Mouse (Mus musculus) spleen, adult 2 months (tissue): Measurements from ENCODE around the gene Rfesd. TPM values are rescaled to one million over a fixed set of nuclear protein-coding genes. Genes with fewer than 3 reads are reported as not detected.

ENCODE experiments used
- DNase-seq, 2 experiments: peaks; one replicate each; pipeline versions ENCODE4 v3.0.0 to v3.0.0-alpha.2; 2012 to 2021; ENCODE audit warnings: low spot score in 2 of 2, low read depth in 1 of 2
- H3K27ac ChIP-seq: fragments of 200-500 bp; 2 replicates; pipeline ENCODE4 v1.5.1; 2012; ENCODE audit warnings: low read length, inconsistent platforms; ENCODE audit not compliant: insufficient read depth
- H3K27me3 ChIP-seq: fragments of 200-500 bp; 2 replicates; pipeline ENCODE4 v1.6.1; 2012; ENCODE audit warnings: mild to moderate bottlenecking, moderate library complexity, low read length, inconsistent platforms; ENCODE audit not compliant: control insufficient read depth, insufficient read depth
- H3K36me3 ChIP-seq: fragments of 200-500 bp; 2 replicates; pipeline ENCODE4 v1.6.1; 2012; ENCODE audit warnings: mild to moderate bottlenecking, low read length, inconsistent platforms; ENCODE audit not compliant: control insufficient read depth, insufficient read depth
- H3K4me1 ChIP-seq: fragments of 200-500 bp; 2 replicates; pipeline ENCODE4 v1.6.1; 2011; ENCODE audit warnings: inconsistent platforms; ENCODE audit not compliant: control insufficient read depth, insufficient read depth, insufficient read length
- H3K4me3 ChIP-seq: fragments of 200-500 bp; 2 replicates; pipeline ENCODE4 v1.5.1; 2011; ENCODE audit warnings: mild to moderate bottlenecking, inconsistent platforms; ENCODE audit not compliant: insufficient read depth, insufficient read length; ENCODE audit errors: extremely low read depth
- CTCF ChIP-seq: fragments of 200-500 bp; IDR thresholded peaks from 2 replicates; pipeline ENCODE4 v1.5.1; 2011; ENCODE audit warnings: mild to moderate bottlenecking, inconsistent platforms; ENCODE audit not compliant: insufficient read depth, insufficient read length, insufficient replicate concordance; ENCODE audit errors: extremely low read depth
- POLR2A ChIP-seq: fragments of 200-500 bp; IDR thresholded peaks from 2 replicates; pipeline ENCODE4 v1.6.1; 2011; ENCODE audit warnings: low read depth, low read length, inconsistent platforms
- WGBS: fragments of 180-500 bp; shearing (Covaris S2); methylation state at CpG from one replicate; pipeline ENCODE4 v1.1.7; 2018; 5-methylcytosine and 5-hydroxymethylcytosine counted together
- polyA plus RNA-seq: library from polyadenylated mRNA; depleted of rRNA; stranded (reverse); fragments of >200 nt; gene quantifications from 2 replicates; pipeline ENCODE4 v1.2.3, GENCODE M21; 2012

The Rfesd gene
- polyA plus RNA-seq, 1 experiment = 2.8 TPM

DNA sequence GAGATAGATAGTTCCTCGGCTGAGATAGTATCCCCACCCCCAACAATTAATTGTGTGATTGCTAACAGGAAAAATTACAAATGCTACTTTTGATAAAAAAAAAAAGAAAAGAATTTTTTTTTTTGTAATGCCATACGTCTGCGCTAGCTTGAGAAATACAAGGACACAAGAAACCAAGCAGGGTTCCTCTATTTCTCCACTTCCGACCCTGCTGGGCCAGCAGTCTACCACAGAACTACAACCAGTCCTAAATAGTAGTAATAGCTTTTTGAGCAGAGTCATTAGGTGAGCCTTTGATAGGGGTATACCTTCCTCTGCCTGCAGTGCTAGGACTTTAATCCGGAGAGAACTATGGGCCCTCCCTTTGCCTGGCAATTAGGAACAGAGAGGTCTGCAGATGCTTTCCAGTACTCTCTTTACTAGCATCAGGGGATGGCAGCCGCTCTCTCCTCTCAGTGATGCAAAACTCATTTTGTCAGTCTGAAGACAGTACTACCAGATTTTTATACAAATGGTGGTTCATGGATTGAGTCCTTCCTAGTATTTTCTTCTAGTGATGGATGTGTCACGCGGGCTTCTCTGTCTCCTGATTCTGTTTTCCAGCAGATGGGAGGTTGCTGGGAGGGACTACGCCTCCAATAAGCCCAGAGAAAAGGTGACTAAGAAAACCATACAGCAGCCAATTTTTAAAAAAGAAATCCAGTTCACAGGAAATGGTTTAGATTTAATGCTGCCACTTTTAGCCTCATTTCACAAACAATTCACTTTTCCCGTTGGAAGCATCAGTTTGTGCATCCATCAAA is 38.9 kb upstream of the Rfesd start:
- WGBS = 72% methylated on average over 10 of the region's 10 CpGs
- peaks cover 10% of the 10 kb centered on the region for H3K4me1 ChIP-seq
- no peak overlapping the region for H3K27ac ChIP-seq
- H3K36me3 ChIP-seq = peaks cover 1% of the 10 kb centered on the region; the same call in 1 of the 2 replicates
- peaks cover 8% of the 10 kb centered on the region; the same call in 1 of the 2 replicates for H3K27me3 ChIP-seq
- H3K4me3 ChIP-seq = no peak overlapping the region
- no peak for TF ChIP-seq CTCF
- TF ChIP-seq POLR2A = no peak
- DNase-seq = no peak

DNA sequence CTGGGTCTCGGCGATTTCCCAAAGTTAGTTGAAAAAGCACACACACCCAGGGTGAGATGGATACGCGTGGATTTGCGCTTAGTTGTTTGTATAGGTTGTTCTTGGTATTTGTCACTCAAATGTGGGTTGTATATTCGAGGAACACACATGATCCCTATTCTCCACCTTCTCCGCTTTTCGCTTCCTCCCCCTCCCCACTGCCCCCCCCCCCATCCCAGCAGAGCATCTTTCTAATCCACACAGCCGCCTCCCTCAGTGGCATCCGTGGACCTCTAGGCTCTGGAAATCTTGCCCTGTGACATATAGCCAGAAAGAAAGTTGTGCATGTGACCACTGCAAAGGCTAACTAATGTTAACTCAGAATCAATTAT is 38.4 kb upstream of the Rfesd start, which contains the start of gene Gpr150:
Gpr150 (minus strand) TSS at position 101 of the 371 bp plus-strand sequence.
- Histone ChIP-seq H3K4me3 (peak within 1 kb of the TSS; percentile 49), H3K27me3 (peaks cover 8% of the 10 kb centered on the region; the same call in 1 of the 2 replicates), H3K4me1 (peaks cover 10% of the 10 kb centered on the region), H3K27ac (no peak within 1 kb of the TSS), H3K36me3 (no peaks in the 10 kb centered on the region)
- TF ChIP-seq POLR2A = no peak
- no peak for TF ChIP-seq CTCF
- DNase-seq = no peak
- 37% methylated on average over 10 of the region's 10 CpGs for WGBS

DNA sequence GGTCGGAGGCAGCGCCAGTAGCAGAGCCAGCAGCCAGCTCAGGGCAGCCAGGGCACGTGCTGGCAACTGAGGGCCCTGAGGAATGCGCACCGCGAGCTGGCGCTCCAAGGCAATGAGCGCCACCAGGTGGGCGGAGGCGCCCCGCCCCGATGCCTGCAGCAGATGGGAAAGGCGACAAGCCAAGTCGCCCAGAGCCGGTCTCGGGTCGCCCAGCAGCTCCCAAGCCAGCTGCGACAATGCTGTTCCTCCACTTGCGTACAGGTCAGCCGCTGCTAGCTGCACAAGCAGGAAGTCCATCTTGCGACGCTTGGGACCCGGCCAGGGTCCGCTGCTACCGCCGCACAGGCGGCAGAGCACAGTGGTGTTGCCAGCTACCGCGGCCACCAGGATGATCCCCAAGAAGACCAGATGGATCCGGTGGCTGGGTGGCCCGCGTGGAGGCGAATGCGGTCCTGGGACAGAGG is 37.8 kb upstream of the Rfesd start:
- no peaks in the 10 kb centered on the region for H3K36me3 ChIP-seq
- peak overlapping the region; percentile 49 for H3K4me3 ChIP-seq
- 2% methylated on average over 34 of the region's 34 CpGs for WGBS
- peak; percentile 32; the same call in 1 of the 2 replicates for TF ChIP-seq CTCF
- TF ChIP-seq POLR2A = no peak
- peaks cover 8% of the 10 kb centered on the region; the same call in 1 of the 2 replicates for H3K27me3 ChIP-seq
- H3K4me1 ChIP-seq = peaks cover 10% of the 10 kb centered on the region
- DNase-seq = peak; percentile 15 to 69
- H3K27ac ChIP-seq = no peak overlapping the region

DNA sequence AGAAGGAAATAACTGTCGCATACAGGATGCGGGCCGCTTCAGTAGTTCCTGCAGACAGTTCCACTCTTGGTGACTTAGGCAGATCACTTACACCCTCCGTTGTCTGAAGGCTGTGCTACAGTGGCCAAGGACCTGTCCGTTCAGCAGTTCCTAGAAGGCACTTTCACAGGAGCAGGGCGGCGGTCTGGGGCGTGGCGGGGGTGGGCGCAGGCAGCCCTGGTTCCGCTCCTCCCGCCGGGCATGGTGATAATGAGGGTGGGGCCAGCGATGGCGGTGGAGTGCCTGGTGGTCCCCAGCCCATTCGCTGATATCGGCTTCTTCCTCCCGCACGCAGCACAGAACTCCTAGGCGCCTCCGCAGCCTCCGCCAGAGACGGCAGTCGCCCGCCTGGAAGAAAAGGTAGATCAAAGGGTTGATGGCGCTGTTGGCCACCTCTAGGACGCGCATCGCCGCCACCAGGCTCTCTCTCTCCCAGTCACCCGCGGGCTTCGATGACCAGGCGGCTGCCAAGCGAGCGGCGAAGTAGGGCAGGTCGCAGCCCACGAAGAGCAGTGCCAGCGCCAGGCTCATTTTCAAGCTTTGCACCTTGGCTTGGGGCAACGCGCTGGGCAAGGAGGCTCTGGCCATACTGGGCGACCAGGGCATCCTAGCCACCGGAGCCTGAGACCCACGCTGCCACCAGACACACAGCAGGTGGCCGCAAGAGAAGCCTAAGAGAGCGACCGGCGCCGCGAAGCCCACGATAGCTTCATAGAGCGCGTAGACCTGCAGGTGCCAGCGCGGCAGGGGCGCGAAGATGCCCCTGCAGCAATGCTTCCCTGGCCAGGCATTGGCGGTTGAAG is 37.1 kb upstream of the Rfesd start:
- DNase-seq = peak in 1 of 2 experiments; percentile 31
- H3K27ac ChIP-seq = no peak overlapping the region
- H3K36me3 ChIP-seq = no peaks in the 10 kb centered on the region
- WGBS = under 1% methylated on average over 59 of the region's 59 CpGs
- peak overlapping the region; percentile 49 for H3K4me3 ChIP-seq
- H3K4me1 ChIP-seq = peaks cover 10% of the 10 kb centered on the region
- peaks cover 8% of the 10 kb centered on the region; the same call in 1 of the 2 replicates for H3K27me3 ChIP-seq
- TF ChIP-seq CTCF = no peak
- TF ChIP-seq POLR2A = no peak

DNA sequence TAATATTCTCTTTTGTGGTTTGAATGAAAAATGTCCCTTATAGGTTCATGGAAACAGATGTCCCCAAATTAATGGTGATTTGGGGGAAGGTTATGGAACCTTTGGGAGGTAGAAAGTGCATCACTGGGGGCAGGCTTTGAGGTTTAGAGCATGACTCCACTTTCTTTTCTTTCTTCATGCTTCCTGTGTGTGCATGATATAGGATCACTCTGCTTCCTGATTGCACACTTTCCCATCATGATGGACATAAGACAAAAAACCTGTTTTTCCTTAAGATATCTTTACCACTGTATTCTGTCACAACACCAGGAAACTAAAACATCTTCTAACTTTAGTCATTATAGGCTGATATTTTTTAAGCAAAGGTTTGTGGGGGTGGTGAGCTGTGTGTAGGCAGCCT is 26.5 kb upstream of the Rfesd start:
- TF ChIP-seq POLR2A (no peak), CTCF (no peak)
- no peaks in the 10 kb centered on the region for H3K4me1 ChIP-seq
- H3K36me3 ChIP-seq = no peaks in the 10 kb centered on the region

DNA sequence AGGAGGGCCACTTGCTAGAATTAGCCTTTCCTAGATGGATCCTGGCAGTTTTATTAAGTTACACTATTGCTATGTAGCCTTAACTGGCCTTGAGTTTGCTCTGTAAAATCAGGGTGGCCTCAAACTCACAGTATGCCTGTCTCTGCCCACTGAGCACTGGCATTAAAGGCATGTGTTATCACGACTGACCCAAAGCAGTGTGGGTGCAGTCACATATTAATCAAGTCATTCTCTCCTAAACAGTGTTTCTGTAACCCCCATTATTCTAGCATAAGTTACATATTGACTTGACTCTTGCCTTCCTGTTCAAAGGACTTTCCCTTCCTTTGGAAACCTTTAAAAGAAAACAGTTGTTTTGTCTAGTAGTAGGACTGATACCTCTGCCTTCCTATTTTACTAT is 23.9 kb upstream of the Rfesd start:
- no peak for TF ChIP-seq CTCF
- no peak for TF ChIP-seq POLR2A
- Histone ChIP-seq H3K36me3 (no peaks in the 10 kb centered on the region), H3K27me3 (no peaks in the 10 kb centered on the region), H3K4me1 (no peaks in the 10 kb centered on the region), H3K4me3 (no peak overlapping the region), H3K27ac (no peak overlapping the region)
- DNase-seq = no peak
- 69% methylated on average over 1 of the region's 1 CpGs for WGBS

More for the DNA sequence above, 26.5 kb upstream of the Rfesd start:
- H3K27me3 ChIP-seq = no peaks in the 10 kb centered on the region
- no peak overlapping the region for H3K27ac ChIP-seq
- H3K4me3 ChIP-seq = no peak overlapping the region
- DNase-seq = no peak
